Mouse (Mus musculus): ENCODE measurements at regions not wholly inside any gene's neighbourhood (a gene's known extent, or its start where the extent isn't known, plus 50 kb on each side); places are given as distances from the start of the nearest gene placed in this dataset.

- H3K4me2 ChIP-seq (ENCODE audit: low read length), result no peak overlapping the region
- 0 out of 2 replicates have a peak, but pooled peaks cover 6% of the 10 kb centered on the region for H3K4me1 ChIP-seq (ENCODE audit: control insufficient read depth, insufficient read depth, low read length)
- peak overlapping the region; percentile 68 for H3K27ac ChIP-seq (ENCODE audit: low read length)
- no peak overlapping the region for H3K9ac ChIP-seq (ENCODE audit: low read depth, low read length)
- H3K36me3 ChIP-seq (ENCODE audit: control insufficient read depth, insufficient read depth, low read length), result no peaks in the 10 kb centered on the region
- no peak for ATAC-seq
- H3K4me3 ChIP-seq (ENCODE audit: low read depth, low read length), result no peak overlapping the region
- no peaks in the 10 kb centered on the region for H3K27me3 ChIP-seq (ENCODE audit: control insufficient read depth, insufficient read depth, low read depth, low read length)
- 41% methylated on average over 3 of the region's 3 CpGs for WGBS
- no peaks in the 10 kb centered on the region for H3K9me3 ChIP-seq (replicated peaks; ENCODE audit: control insufficient read depth, low read length, poor library complexity, severe bottlenecking)
Observed at GRCm38 (mm10) chr4:48770403-48770953, 107.2 kb downstream of the Cavin4 start.

- H3K9ac ChIP-seq (ENCODE audit: low read depth, low read length), result no peak overlapping the region
- H3K27me3 ChIP-seq (ENCODE audit: control insufficient read depth, insufficient read depth, low read depth, low read length), result no peaks in the 10 kb centered on the region
- peak overlapping the region; percentile 68 for H3K27ac ChIP-seq (ENCODE audit: low read length)
- 37% methylated on average over 14 of the region's 14 CpGs for WGBS
- H3K4me3 ChIP-seq (ENCODE audit: low read depth, low read length), result no peak overlapping the region
- ATAC-seq, result peak; percentile 92
- H3K36me3 ChIP-seq (ENCODE audit: control insufficient read depth, insufficient read depth, low read length), result no peaks in the 10 kb centered on the region
- peak overlapping the region; percentile 20 for H3K4me2 ChIP-seq (ENCODE audit: low read length)
- no peaks in the 10 kb centered on the region for H3K9me3 ChIP-seq (replicated peaks; ENCODE audit: control insufficient read depth, low read length, poor library complexity, severe bottlenecking)
- H3K4me1 ChIP-seq (ENCODE audit: control insufficient read depth, insufficient read depth, low read length), result 0 out of 2 replicates have a peak, but pooled peaks cover 6% of the 10 kb centered on the region
Observed at GRCm38 (mm10) chr4:48770954-48771665, 107.8 kb downstream of the Cavin4 start.

- Histone ChIP-seq H3K4me3 (ENCODE audit: low read depth, low read length) (no peak overlapping the region), H3K9ac (ENCODE audit: low read depth, low read length) (no peak overlapping the region), H3K27me3 (ENCODE audit: control insufficient read depth, insufficient read depth, low read depth, low read length) (no peaks in the 10 kb centered on the region), H3K4me2 (ENCODE audit: low read length) (no peak overlapping the region), H3K4me1 (ENCODE audit: control insufficient read depth, insufficient read depth, low read length) (0 out of 2 replicates have a peak, but pooled peaks cover 6% of the 10 kb centered on the region), H3K36me3 (ENCODE audit: control insufficient read depth, insufficient read depth, low read length) (no peaks in the 10 kb centered on the region), H3K9me3 (replicated peaks; ENCODE audit: control insufficient read depth, low read length, poor library complexity, severe bottlenecking) (no peaks in the 10 kb centered on the region), H3K27ac (ENCODE audit: low read length) (peak overlapping the region; percentile 68; the same call in 1 of the 2 replicates)
- ATAC-seq, result no peak
- 54% methylated on average over 8 of the region's 8 CpGs for WGBS
Observed at GRCm38 (mm10) chr4:48771836-48772235, 108.5 kb downstream of the Cavin4 start.

- no peak overlapping the region for H3K4me2 ChIP-seq (ENCODE audit: low read length)
- 53% methylated on average over 12 of the region's 12 CpGs for WGBS
- H3K4me3 ChIP-seq (ENCODE audit: low read depth, low read length), result no peak overlapping the region
- no peak for ATAC-seq
- H3K4me1 ChIP-seq (ENCODE audit: control insufficient read depth, insufficient read depth, low read length), result peaks cover 3% of the 10 kb centered on the region; the same call in 1 of the 2 replicates
- no peaks in the 10 kb centered on the region for H3K36me3 ChIP-seq (ENCODE audit: control insufficient read depth, insufficient read depth, low read length)
- H3K9ac ChIP-seq (ENCODE audit: low read depth, low read length), result no peak overlapping the region
- no peaks in the 10 kb centered on the region for H3K27me3 ChIP-seq (ENCODE audit: control insufficient read depth, insufficient read depth, low read depth, low read length)
- H3K27ac ChIP-seq (ENCODE audit: low read length), result no peak overlapping the region
- H3K9me3 ChIP-seq (replicated peaks; ENCODE audit: control insufficient read depth, low read length, poor library complexity, severe bottlenecking), result no peaks in the 10 kb centered on the region
Observed at GRCm38 (mm10) chr4:48779202-48779905, 116.0 kb downstream of the Cavin4 start.

- Histone ChIP-seq H3K27me3 (ENCODE audit: control insufficient read depth, insufficient read depth, low read depth, low read length) (no peaks in the 10 kb centered on the region), H3K9ac (ENCODE audit: low read depth, low read length) (no peak overlapping the region), H3K36me3 (ENCODE audit: control insufficient read depth, insufficient read depth, low read length) (no peaks in the 10 kb centered on the region), H3K4me2 (ENCODE audit: low read length) (no peak overlapping the region), H3K27ac (ENCODE audit: low read length) (no peak overlapping the region), H3K4me3 (ENCODE audit: low read depth, low read length) (no peak overlapping the region), H3K9me3 (replicated peaks; ENCODE audit: control insufficient read depth, low read length, poor library complexity, severe bottlenecking) (no peaks in the 10 kb centered on the region), H3K4me1 (ENCODE audit: control insufficient read depth, insufficient read depth, low read length) (peaks cover 3% of the 10 kb centered on the region; the same call in 1 of the 2 replicates)
- WGBS, result 76% methylated on average over 2 of the region's 2 CpGs
- ATAC-seq, result no peak
Observed at GRCm38 (mm10) chr4:48779955-48780354, 116.6 kb downstream of the Cavin4 start.

- 74% methylated on average over 4 of the region's 4 CpGs for WGBS
Observed at GRCm38 (mm10) chr4:48781099-48781498, 117.8 kb downstream of the Cavin4 start.

GRCm38 (mm10) chr4:48782686-48783085, 119.4 kb downstream of the Cavin4 start:
- no peak overlapping the region for H3K9ac ChIP-seq (ENCODE audit: low read depth, low read length)
- H3K4me3 ChIP-seq (ENCODE audit: low read depth, low read length), result no peak overlapping the region
- no peaks in the 10 kb centered on the region for H3K36me3 ChIP-seq (ENCODE audit: control insufficient read depth, insufficient read depth, low read length)
- H3K4me1 ChIP-seq (ENCODE audit: control insufficient read depth, insufficient read depth, low read length), result peaks cover 3% of the 10 kb centered on the region; the same call in 1 of the 2 replicates
- no peaks in the 10 kb centered on the region for H3K9me3 ChIP-seq (replicated peaks; ENCODE audit: control insufficient read depth, low read length, poor library complexity, severe bottlenecking)
- 28% methylated on average over 3 of the region's 3 CpGs for WGBS
- no peak for ATAC-seq
- no peak overlapping the region for H3K4me2 ChIP-seq (ENCODE audit: low read length)
- H3K27me3 ChIP-seq (ENCODE audit: control insufficient read depth, insufficient read depth, low read depth, low read length), result no peaks in the 10 kb centered on the region
- H3K27ac ChIP-seq (ENCODE audit: low read length), result no peak overlapping the region

More at GRCm38 (mm10) chr4:48781099-48781498, 117.8 kb downstream of the Cavin4 start:
- no peak overlapping the region for H3K4me3 ChIP-seq (ENCODE audit: low read depth, low read length)
- no peak for ATAC-seq
- H3K9ac ChIP-seq (ENCODE audit: low read depth, low read length), result no peak overlapping the region
- H3K36me3 ChIP-seq (ENCODE audit: control insufficient read depth, insufficient read depth, low read length), result no peaks in the 10 kb centered on the region
- H3K27me3 ChIP-seq (ENCODE audit: control insufficient read depth, insufficient read depth, low read depth, low read length), result no peaks in the 10 kb centered on the region
- H3K9me3 ChIP-seq (replicated peaks; ENCODE audit: control insufficient read depth, low read length, poor library complexity, severe bottlenecking), result no peaks in the 10 kb centered on the region
- H3K4me1 ChIP-seq (ENCODE audit: control insufficient read depth, insufficient read depth, low read length), result peaks cover 3% of the 10 kb centered on the region; the same call in 1 of the 2 replicates
- H3K4me2 ChIP-seq (ENCODE audit: low read length), result no peak overlapping the region
- no peak overlapping the region for H3K27ac ChIP-seq (ENCODE audit: low read length)

- 91% methylated on average over 4 of the region's 4 CpGs for WGBS
- no peak for ATAC-seq
- H3K36me3 ChIP-seq (ENCODE audit: control insufficient read depth, insufficient read depth, low read length), result no peaks in the 10 kb centered on the region
- H3K27me3 ChIP-seq (ENCODE audit: control insufficient read depth, insufficient read depth, low read depth, low read length), result no peaks in the 10 kb centered on the region
- no peak overlapping the region for H3K27ac ChIP-seq (ENCODE audit: low read length)
- no peaks in the 10 kb centered on the region for H3K9me3 ChIP-seq (replicated peaks; ENCODE audit: control insufficient read depth, low read length, poor library complexity, severe bottlenecking)
- no peak overlapping the region for H3K4me3 ChIP-seq (ENCODE audit: low read depth, low read length)
- no peaks in the 10 kb centered on the region for H3K4me1 ChIP-seq (ENCODE audit: control insufficient read depth, insufficient read depth, low read length)
- H3K4me2 ChIP-seq (ENCODE audit: low read length), result no peak overlapping the region
- H3K9ac ChIP-seq (ENCODE audit: low read depth, low read length), result no peak overlapping the region
Observed at GRCm38 (mm10) chr4:48791096-48791495, 127.8 kb downstream of the Cavin4 start.

GRCm38 (mm10) chr4:48803777-48804176, 140.5 kb downstream of the Cavin4 start:
- no peaks in the 10 kb centered on the region for H3K36me3 ChIP-seq (ENCODE audit: control insufficient read depth, insufficient read depth, low read length)
- H3K4me1 ChIP-seq (ENCODE audit: control insufficient read depth, insufficient read depth, low read length), result no peaks in the 10 kb centered on the region
- ATAC-seq, result no peak
- no peaks in the 10 kb centered on the region for H3K9me3 ChIP-seq (replicated peaks; ENCODE audit: control insufficient read depth, low read length, poor library complexity, severe bottlenecking)
- H3K27ac ChIP-seq (ENCODE audit: low read length), result no peak overlapping the region
- WGBS, result 60% methylated on average over 3 of the region's 3 CpGs
- no peak overlapping the region for H3K4me2 ChIP-seq (ENCODE audit: low read length)
- no peaks in the 10 kb centered on the region for H3K27me3 ChIP-seq (ENCODE audit: control insufficient read depth, insufficient read depth, low read depth, low read length)
- no peak overlapping the region for H3K9ac ChIP-seq (ENCODE audit: low read depth, low read length)
- no peak overlapping the region for H3K4me3 ChIP-seq (ENCODE audit: low read depth, low read length)
